ENCODE assay signal across 8 mouse cellular contexts in genomic region chr2:25402972-25403601, GRCm38 (mm10). TPM values are rescaled to one million over a fixed set of nuclear protein-coding genes. Genes with fewer than 3 reads are reported as not detected.
A peak's percentile ranks its signal among the peaks of the same experiment; 100 is the strongest.
DNase-seq lines count a peak whose midpoint lies in the region; ATAC-seq and TF ChIP-seq lines count a peak whose summit lies in the region.

No protein-coding gene starts in this region.

- H3K36me3 ChIP-seq in intestine, embryonic 14.5 days (ENCODE audit: control insufficient read depth, insufficient read depth, low read length) = no peaks in the 10 kb centered on the region

- intact Hi-C loops in left cerebral cortex, adult 2 months (cut with DNase I) = loop anchor here (1.0 to 2.0 kb wide), 3 partner anchors 30 to 85 kb away; partner anchors contain the start of genes Man1b1 and Sapcd2

- peak; percentile 72 for DNase-seq in ZHBTc4 (ENCODE audit: low read depth, low spot score)
- peak; percentile 94 to 96 for DNase-seq in cerebellum, postnatal 25 days
- DNase-seq in gastrocnemius, postnatal 25 days = peak; percentile 64
- DNase-seq in intestine, embryonic 14.5 days (ENCODE audit: low spot score) = no peak
- DNase-seq in left cerebral cortex, adult 2 months (ENCODE audit: extremely low spot score in 1 of 2, low spot score in 2 of 2) = peak; percentile 91 to 93
- DNase-seq in lung, postnatal 25 days (ENCODE audit: low spot score) = peak; percentile 71
- DNase-seq in right cerebral cortex, postnatal 10 days (ENCODE audit: low spot score in 2 of 2) = peak; percentile 95 to 97

- TF ChIP-seq CTCF in left cerebral cortex, adult 2 months (IDR thresholded peaks at IDR 0.05) = no peak

- H3K27me3 ChIP-seq in intestine, embryonic 14.5 days (replicated peaks; ENCODE audit: control insufficient read depth, insufficient read depth, low read length) = peaks cover 67% of the 10 kb centered on the region

- H3K4me3 ChIP-seq in intestine, embryonic 14.5 days (ENCODE audit: low read depth, low read length) = peak overlapping the region; percentile 56
- peak overlapping the region; percentile 80 for H3K4me3 ChIP-seq in left cerebral cortex, adult 2 months

- peak overlapping the region; percentile 60 for H3K4me2 ChIP-seq in intestine, embryonic 14.5 days (ENCODE audit: low read length)

- no peaks in the 10 kb centered on the region for H3K9me3 ChIP-seq in intestine, embryonic 14.5 days (ENCODE audit: control insufficient read depth, low read length)

- peak overlapping the region; percentile 27; the same call in 1 of the 2 replicates for H3K27ac ChIP-seq in intestine, embryonic 14.5 days (ENCODE audit: low read depth)
- peak overlapping the region; percentile 97 for H3K27ac ChIP-seq in left cerebral cortex, adult 2 months

- peak; percentile 53 for ATAC-seq in intestine, embryonic 14.5 days (replicated peaks; ENCODE audit: low FRiP score, low TSS enrichment, low read depth)
- ATAC-seq in megakaryocyte-erythroid progenitor cell, adult 5-6 weeks (replicated peaks; ENCODE audit: low FRiP score, low TSS enrichment, poor library complexity, severe bottlenecking) = no peak

- no peaks in the 10 kb centered on the region for H3K4me1 ChIP-seq in intestine, embryonic 14.5 days (replicated peaks; ENCODE audit: control insufficient read depth, insufficient read depth, low read length)

- WGBS in intestine, embryonic 14.5 days = 2% methylated on average over 53 of the region's 54 CpGs

- H3K9ac ChIP-seq in intestine, embryonic 14.5 days (ENCODE audit: low read length) = peak overlapping the region; percentile 46

RNA-seq across cellular contexts. Expression of gene Npdc1, which starts 3.9 kb away (rescaled TPM):
- 10 to 100 TPM; 15.0 to 25.1 TPM for total RNA-seq in gastrocnemius, postnatal 25 days (2021)
- polyA plus RNA-seq in intestine, embryonic 14.5 days (2014; fragmentation: Nextera tagmentation; extraction: Ambion mirVana) = 42.2 and 45.4 TPM in 2 replicates
- total RNA-seq in left cerebral cortex, adult 2 months (2021) = 100 to 1,000 TPM; 337 to 366 TPM
- not detected in 2 replicates for total RNA-seq in megakaryocyte-erythroid progenitor cell, adult 5-6 weeks (2014; fragmentation: Nextera tagmentation)
- not detected in 2 replicates for total RNA-seq in megakaryocyte-erythroid progenitor cell, adult 5-6 weeks (2017)

RNA-seq across cellular contexts. Expression of gene Entpd2, which starts 7.4 kb away (rescaled TPM):
- 1 to 10 TPM; 9.1 to 9.4 TPM for total RNA-seq in gastrocnemius, postnatal 25 days (2021)
- 5.9 and 7.4 TPM in 2 replicates for polyA plus RNA-seq in intestine, embryonic 14.5 days (2014; fragmentation: Nextera tagmentation; extraction: Ambion mirVana)
- 10 to 100 TPM; 11.5 to 13.1 TPM for total RNA-seq in left cerebral cortex, adult 2 months (2021)
- not detected in 2 replicates for total RNA-seq in megakaryocyte-erythroid progenitor cell, adult 5-6 weeks (2014; fragmentation: Nextera tagmentation)
- total RNA-seq in megakaryocyte-erythroid progenitor cell, adult 5-6 weeks (2017) = not detected in 2 replicates

RNA-seq across cellular contexts. Expression of gene Fut7, which starts 20.0 kb away (rescaled TPM):
- not detected for total RNA-seq in gastrocnemius, postnatal 25 days (2021)
- 0.15 TPM in 1 of 2 replicates, not detected in the other for polyA plus RNA-seq in intestine, embryonic 14.5 days (2014; fragmentation: Nextera tagmentation; extraction: Ambion mirVana)
- under 1 TPM in 1 of 2 experiments, not detected in 1; 0.43 TPM for total RNA-seq in left cerebral cortex, adult 2 months (2021)
- total RNA-seq in megakaryocyte-erythroid progenitor cell, adult 5-6 weeks (2014; fragmentation: Nextera tagmentation) = 3.4 and 6.3 TPM in 2 replicates
- total RNA-seq in megakaryocyte-erythroid progenitor cell, adult 5-6 weeks (2017) = 4.5 and 4.9 TPM in 2 replicates

RNA-seq across cellular contexts. Expression of gene Abca2, which starts 25.4 kb away (rescaled TPM):
- total RNA-seq in gastrocnemius, postnatal 25 days (2021) = 10 to 100 TPM; 12.5 to 16.2 TPM
- polyA plus RNA-seq in intestine, embryonic 14.5 days (2014; fragmentation: Nextera tagmentation; extraction: Ambion mirVana) = 4.8 and 4.9 TPM in 2 replicates
- total RNA-seq in left cerebral cortex, adult 2 months (2021) = 100 to 1,000 TPM; 160 to 168 TPM
- 34.7 and 38.3 TPM in 2 replicates for total RNA-seq in megakaryocyte-erythroid progenitor cell, adult 5-6 weeks (2014; fragmentation: Nextera tagmentation)
- total RNA-seq in megakaryocyte-erythroid progenitor cell, adult 5-6 weeks (2017) = 10.8 and 13.1 TPM in 2 replicates

RNA-seq across cellular contexts. Expression of gene Sapcd2, which starts 31.0 kb away (rescaled TPM):
- under 1 TPM; 0.19 to 0.33 TPM for total RNA-seq in gastrocnemius, postnatal 25 days (2021)
- 43.2 and 47.4 TPM in 2 replicates for polyA plus RNA-seq in intestine, embryonic 14.5 days (2014; fragmentation: Nextera tagmentation; extraction: Ambion mirVana)
- 1 to 10 TPM; 2.1 to 2.7 TPM for total RNA-seq in left cerebral cortex, adult 2 months (2021)
- total RNA-seq in megakaryocyte-erythroid progenitor cell, adult 5-6 weeks (2014; fragmentation: Nextera tagmentation) = 18.4 and 19.0 TPM in 2 replicates
- 4.9 and 7.1 TPM in 2 replicates for total RNA-seq in megakaryocyte-erythroid progenitor cell, adult 5-6 weeks (2017)

Comparison
In these comparisons a context has a peak if more than half of its experiments do, and no peak if none do; other contexts are left out.
1. RNA of gene Npdc1, which starts 3.9 kb away (total RNA-seq): 337 to 366 TPM in left cerebral cortex, adult 2 months and 15.0 to 25.1 TPM in gastrocnemius, postnatal 25 days; not detected in megakaryocyte-erythroid progenitor cell, adult 5-6 weeks; every median in the first group is over 10 times any median in the second.
2. RNA of gene Entpd2, which starts 7.4 kb away (total RNA-seq): 11.5 to 13.1 TPM in left cerebral cortex, adult 2 months and 9.1 to 9.4 TPM in gastrocnemius, postnatal 25 days; not detected in megakaryocyte-erythroid progenitor cell, adult 5-6 weeks; every median in the first group is over 10 times any median in the second.